Mouse (Mus musculus) cerebellum, adult 11 months (tissue): ENCODE data around the gene Stat1.

Source experiments
- DNase-seq: peaks from one replicate; pipeline ENCODE4 v3.0.0; 2022

The Stat1 gene

GRCm38 (mm10) chr1:52118860-52119591 is at the start of gene Stat1:
TSS of gene Stat1 (plus strand) at chr1:52119440.
- DNase-seq, result peak; percentile 77

- no peak for DNase-seq
Measured at GRCm38 (mm10) chr1:52079724-52080367, 39.4 kb upstream of the Stat1 start.

GRCm38 (mm10) chr1:52080375-52080774 is 38.9 kb upstream of the Stat1 start:
- no peak for DNase-seq

- no peak for DNase-seq
Measured at GRCm38 (mm10) chr1:52086236-52086635, 33.0 kb upstream of the Stat1 start.

GRCm38 (mm10) chr1:52087128-52087527 is 32.1 kb upstream of the Stat1 start:
- DNase-seq, result no peak

GRCm38 (mm10) chr1:52088634-52089033 is 30.6 kb upstream of the Stat1 start:
- DNase-seq, result no peak

GRCm38 (mm10) chr1:52098618-52099232 is 20.5 kb upstream of the Stat1 start:
- DNase-seq, result no peak

- no peak for DNase-seq
Measured at GRCm38 (mm10) chr1:52100496-52100895, 18.7 kb upstream of the Stat1 start.

GRCm38 (mm10) chr1:52102795-52103194 is 16.4 kb upstream of the Stat1 start:
- no peak for DNase-seq

- no peak for DNase-seq
Measured at GRCm38 (mm10) chr1:52107206-52107605, 12.0 kb upstream of the Stat1 start.

GRCm38 (mm10) chr1:52111217-52111616 is 8.0 kb upstream of the Stat1 start:
- no peak for DNase-seq

GRCm38 (mm10) chr1:52112301-52112700 is 6.9 kb upstream of the Stat1 start:
- no peak for DNase-seq

GRCm38 (mm10) chr1:52113067-52113665 is 6.1 kb upstream of the Stat1 start:
- DNase-seq, result no peak

- peak; percentile 99 for DNase-seq
Measured at GRCm38 (mm10) chr1:52113666-52114069, 5.6 kb upstream of the Stat1 start.

- no peak for DNase-seq
Measured at GRCm38 (mm10) chr1:52116441-52116840, 2.8 kb upstream of the Stat1 start.

- DNase-seq, result no peak
Measured at GRCm38 (mm10) chr1:52117777-52118176, 1.5 kb upstream of the Stat1 start.

- DNase-seq, result no peak
Measured at GRCm38 (mm10) chr1:52119691-52120090, 451 bp downstream of the Stat1 start.

GRCm38 (mm10) chr1:52120191-52120590 is 951 bp downstream of the Stat1 start:
- no peak for DNase-seq

GRCm38 (mm10) chr1:52121052-52121451 is 1.8 kb downstream of the Stat1 start:
- no peak for DNase-seq

GRCm38 (mm10) chr1:52124818-52125217 is 5.6 kb downstream of the Stat1 start:
- DNase-seq, result no peak

GRCm38 (mm10) chr1:52127350-52127749 is 8.1 kb downstream of the Stat1 start:
- no peak for DNase-seq

- no peak for DNase-seq
Measured at GRCm38 (mm10) chr1:52129794-52130193, 10.6 kb downstream of the Stat1 start.

GRCm38 (mm10) chr1:52131787-52132377 is 12.6 kb downstream of the Stat1 start:
- no peak for DNase-seq
